Mouse (Mus musculus): ENCODE results near the gene Hoxd10. TPM values are rescaled to one million over a fixed set of nuclear protein-coding genes. Genes with fewer than 3 reads are reported as not detected.

Gene Hoxd10
- total and polyA plus RNA-seq, 2 experiments from 2014 or later: not detected

- Histone ChIP-seq H3K9ac (replicated peaks; ENCODE audit: low read depth, low read length) (no peak overlapping the region), H3K4me2 (ENCODE audit: low read depth, low read length) (no peak overlapping the region), H3K4me3 (ENCODE audit: low read depth, low read length) (no peak overlapping the region), H3K9me3 (replicated peaks; ENCODE audit: control insufficient read depth, low read length) (no peaks in the 10 kb centered on the region), H3K4me1 (ENCODE audit: control insufficient read depth, insufficient read depth) (no peaks in the 10 kb centered on the region), H3K27ac (ENCODE audit: low read depth) (no peak overlapping the region), H3K36me3 (replicated peaks; ENCODE audit: control insufficient read depth, insufficient read depth, low read length) (no peaks in the 10 kb centered on the region), H3K27me3 (ENCODE audit: control insufficient read depth, insufficient read depth, low read length) (peaks cover 97% of the 10 kb centered on the region)
- TF ChIP-seq EP300 (IDR thresholded peaks at IDR 0.05; ENCODE audit: low read depth) (no peak), CTCF (IDR thresholded peaks at IDR 0.05; ENCODE audit: low read depth) (no peak)
- DNase-seq (ENCODE audit: low spot score) (no peak), ATAC-seq (ENCODE audit: insufficient read depth, low read depth) (no peak)
- WGBS: 15% methylated on average over 6 of the region's 6 CpGs
These were observed 30.2 kb downstream of the Hoxd10 start for GRCm38 (mm10) chr2:74721882-74722281.

GRCm38 (mm10) chr2:74722949-74723348, 31.2 kb downstream of the Hoxd10 start:
- H3K9me3 ChIP-seq (replicated peaks; ENCODE audit: control insufficient read depth, low read length): no peaks in the 10 kb centered on the region
- DNase-seq (ENCODE audit: low spot score) (no peak), ATAC-seq (ENCODE audit: insufficient read depth, low read depth) (no peak)
- peaks cover 97% of the 10 kb centered on the region for H3K27me3 ChIP-seq (ENCODE audit: control insufficient read depth, insufficient read depth, low read length)
- TF ChIP-seq CTCF (IDR thresholded peaks at IDR 0.05; ENCODE audit: low read depth): no peak
- TF ChIP-seq EP300 (IDR thresholded peaks at IDR 0.05; ENCODE audit: low read depth): no peak
- no peak overlapping the region for H3K4me3 ChIP-seq (ENCODE audit: low read depth, low read length)
- H3K4me2 ChIP-seq (ENCODE audit: low read depth, low read length): no peak overlapping the region
- no peaks in the 10 kb centered on the region for H3K4me1 ChIP-seq (ENCODE audit: control insufficient read depth, insufficient read depth)
- WGBS: 5% methylated on average over 8 of the region's 8 CpGs
- H3K36me3 ChIP-seq (replicated peaks; ENCODE audit: control insufficient read depth, insufficient read depth, low read length): no peaks in the 10 kb centered on the region
- H3K27ac ChIP-seq (ENCODE audit: low read depth): no peak overlapping the region
- no peak overlapping the region for H3K9ac ChIP-seq (replicated peaks; ENCODE audit: low read depth, low read length)

GRCm38 (mm10) chr2:74724244-74725015, 32.7 kb downstream of the Hoxd10 start:
- no peak overlapping the region for H3K27ac ChIP-seq (ENCODE audit: low read depth)
- no peak overlapping the region for H3K9ac ChIP-seq (replicated peaks; ENCODE audit: low read depth, low read length)
- no peak for ATAC-seq (ENCODE audit: insufficient read depth, low read depth)

GRCm38 (mm10) chr2:74725171-74725570, 33.4 kb downstream of the Hoxd10 start:
- 16% methylated on average over 17 of the region's 17 CpGs for WGBS
- H3K4me2 ChIP-seq (ENCODE audit: low read depth, low read length): no peak overlapping the region
- H3K4me3 ChIP-seq (ENCODE audit: low read depth, low read length): no peak overlapping the region
- TF ChIP-seq EP300 (IDR thresholded peaks at IDR 0.05; ENCODE audit: low read depth) (no peak), CTCF (IDR thresholded peaks at IDR 0.05; ENCODE audit: low read depth) (no peak)
- no peaks in the 10 kb centered on the region for H3K4me1 ChIP-seq (ENCODE audit: control insufficient read depth, insufficient read depth)
- H3K9ac ChIP-seq (replicated peaks; ENCODE audit: low read depth, low read length): no peak overlapping the region
- no peak for DNase-seq (ENCODE audit: low spot score)
- no peaks in the 10 kb centered on the region for H3K36me3 ChIP-seq (replicated peaks; ENCODE audit: control insufficient read depth, insufficient read depth, low read length)
- H3K9me3 ChIP-seq (replicated peaks; ENCODE audit: control insufficient read depth, low read length): no peaks in the 10 kb centered on the region
- no peak for ATAC-seq (ENCODE audit: insufficient read depth, low read depth)
- H3K27ac ChIP-seq (ENCODE audit: low read depth): no peak overlapping the region
- peaks cover 99% of the 10 kb centered on the region for H3K27me3 ChIP-seq (ENCODE audit: control insufficient read depth, insufficient read depth, low read length)

More at GRCm38 (mm10) chr2:74724244-74725015, 32.7 kb downstream of the Hoxd10 start:
- no peaks in the 10 kb centered on the region for H3K36me3 ChIP-seq (replicated peaks; ENCODE audit: control insufficient read depth, insufficient read depth, low read length)
- no peak for DNase-seq (ENCODE audit: low spot score)
- 36% methylated on average over 7 of the region's 7 CpGs for WGBS
- TF ChIP-seq EP300 (IDR thresholded peaks at IDR 0.05; ENCODE audit: low read depth) (no peak), CTCF (IDR thresholded peaks at IDR 0.05; ENCODE audit: low read depth) (no peak)
- H3K9me3 ChIP-seq (replicated peaks; ENCODE audit: control insufficient read depth, low read length): no peaks in the 10 kb centered on the region
- peaks cover 100% of the 10 kb centered on the region for H3K27me3 ChIP-seq (ENCODE audit: control insufficient read depth, insufficient read depth, low read length)
- no peak overlapping the region for H3K4me3 ChIP-seq (ENCODE audit: low read depth, low read length)
- H3K4me2 ChIP-seq (ENCODE audit: low read depth, low read length): no peak overlapping the region
- H3K4me1 ChIP-seq (ENCODE audit: control insufficient read depth, insufficient read depth): no peaks in the 10 kb centered on the region

- DNase-seq (ENCODE audit: low spot score): no peak
- Histone ChIP-seq H3K9me3 (replicated peaks; ENCODE audit: control insufficient read depth, low read length) (no peaks in the 10 kb centered on the region), H3K36me3 (replicated peaks; ENCODE audit: control insufficient read depth, insufficient read depth, low read length) (no peaks in the 10 kb centered on the region), H3K4me3 (ENCODE audit: low read depth, low read length) (peak within 1 kb of the TSS; percentile 21), H3K4me1 (ENCODE audit: control insufficient read depth, insufficient read depth) (no peaks in the 10 kb centered on the region), H3K27ac (ENCODE audit: low read depth) (no peak within 1 kb of the TSS), H3K9ac (replicated peaks; ENCODE audit: low read depth, low read length) (no peak within 1 kb of the TSS), H3K27me3 (ENCODE audit: control insufficient read depth, insufficient read depth, low read length) (peaks cover 99% of the 10 kb centered on the region), H3K4me2 (ENCODE audit: low read depth, low read length) (peak within 1 kb of the TSS; percentile 50)
- 8% methylated on average over 5 of the region's 5 CpGs for WGBS
- no peak for ATAC-seq (ENCODE audit: insufficient read depth, low read depth)
- TF ChIP-seq EP300 (IDR thresholded peaks at IDR 0.05; ENCODE audit: low read depth) (no peak), CTCF (IDR thresholded peaks at IDR 0.05; ENCODE audit: low read depth) (no peak)
These were observed 34.8 kb downstream of the Hoxd10 start, which contains the start of gene Gm28230 for GRCm38 (mm10) chr2:74726551-74726950. Gm28230 (plus strand) TSS chr2:74726728.
